ENCODE assay signal across 9 mouse cellular contexts in genomic region chr11:11855061-11855672, GRCm38 (mm10). TPM values are rescaled to one million over a fixed set of nuclear protein-coding genes. Genes with fewer than 3 reads are reported as not detected.
DNase-seq lines count a peak whose midpoint lies in the region; ATAC-seq and TF ChIP-seq lines count a peak whose summit lies in the region.
"Had no signal": no experiment of that assay in that cellular context is flagged by ENCODE, and none has a peak within 500 bp of the region (broad histone marks: within the 10 kb centered on the region; RNA-seq: fewer than 3 reads in every experiment).

No protein-coding gene starts in this region.

- H3K27ac ChIP-seq in heart, embryonic 11.5 days (ENCODE audit: low read depth, low read length), result peak overlapping the region; percentile 68; the same call in 1 of the 2 replicates
- H3K27ac ChIP-seq in heart, adult 2 months, result no peak overlapping the region
- H3K27ac ChIP-seq in embryonic facial prominence, embryonic 14.5 days (replicated peaks; ENCODE audit: low read depth, low read length), result peak overlapping the region; percentile 87
- H3K27ac ChIP-seq in limb, embryonic 12.5 days, result peak overlapping the region; percentile 93

- H3K9me3 ChIP-seq in heart, embryonic 11.5 days (replicated peaks; ENCODE audit: control insufficient read depth, low read length), result peaks cover 3% of the 10 kb centered on the region; the same call in 1 of the 2 replicates
- peaks cover 4% of the 10 kb centered on the region; the same call in 1 of the 2 replicates for H3K9me3 ChIP-seq in embryonic facial prominence, embryonic 14.5 days (ENCODE audit: control insufficient read depth, low read length)
- H3K9me3 ChIP-seq in limb, embryonic 12.5 days, result 0 out of 2 replicates have a peak, but pooled peaks cover 5% of the 10 kb centered on the region

- peaks cover 23% of the 10 kb centered on the region for H3K4me1 ChIP-seq in heart, embryonic 11.5 days (ENCODE audit: control insufficient read depth, insufficient read depth, low read length)
- no peaks in the 10 kb centered on the region for H3K4me1 ChIP-seq in heart, adult 2 months (ENCODE audit: control insufficient read depth, insufficient read depth, low read length)
- H3K4me1 ChIP-seq in embryonic facial prominence, embryonic 14.5 days (ENCODE audit: control insufficient read depth, insufficient read depth, low read length), result peaks cover 32% of the 10 kb centered on the region
- peaks cover 29% of the 10 kb centered on the region for H3K4me1 ChIP-seq in limb, embryonic 12.5 days (replicated peaks)

- 43% methylated on average over 6 of the region's 6 CpGs for WGBS in heart, embryonic 11.5 days (ENCODE audit: insufficient replicate concordance)
- 69% methylated on average over 6 of the region's 6 CpGs for WGBS in heart, adult 2 months
- WGBS in embryonic facial prominence, embryonic 14.5 days, result 26% methylated on average over 6 of the region's 6 CpGs
- WGBS in limb, embryonic 12.5 days, result 9% methylated on average over 6 of the region's 6 CpGs

- no peaks in the 10 kb centered on the region for H3K79me2 ChIP-seq in heart, adult 2 months (replicated peaks; ENCODE audit: control insufficient read depth, insufficient read depth, low read length)
- no peaks in the 10 kb centered on the region for H3K79me2 ChIP-seq in C2C12 (ENCODE audit: control insufficient read depth, insufficient read depth)

- intact Hi-C loops in heart, adult 2 months (cut with DNase I), result no loop called here

- no peak overlapping the region for H3K4me2 ChIP-seq in heart, embryonic 11.5 days
- H3K4me2 ChIP-seq in embryonic facial prominence, embryonic 14.5 days (ENCODE audit: low read depth, low read length), result no peak overlapping the region
- peak overlapping the region; percentile 8; the same call in 1 of the 2 replicates for H3K4me2 ChIP-seq in limb, embryonic 12.5 days

- no peak for TF ChIP-seq CTCF in heart, adult 2 months (IDR thresholded peaks at IDR 0.05)
- TF ChIP-seq CTCF in C2C12 (IDR thresholded peaks at IDR 0.05; ENCODE audit: control insufficient read depth, insufficient read depth, insufficient read length), result no peak

- H3K79me3 ChIP-seq in C2C12 (ENCODE audit: low read depth), result no peaks in the 10 kb centered on the region

- ATAC-seq in heart, embryonic 11.5 days (replicated peaks; ENCODE audit: insufficient number of reproducible peaks, low FRiP score, low TSS enrichment), result no peak
- peak; percentile 88 for ATAC-seq in embryonic facial prominence, embryonic 14.5 days (ENCODE audit: low read depth)
- ATAC-seq in limb, embryonic 12.5 days (ENCODE audit: insufficient number of reproducible peaks, insufficient read depth, low FRiP score, low TSS enrichment, low read depth), result peak; percentile 86

- no peak overlapping the region for H3K9ac ChIP-seq in heart, embryonic 11.5 days (ENCODE audit: low read depth, low read length)
- H3K9ac ChIP-seq in heart, adult 2 months (ENCODE audit: low read depth, low read length), result no peak overlapping the region
- H3K9ac ChIP-seq in embryonic facial prominence, embryonic 14.5 days (ENCODE audit: low read depth, low read length), result no peak overlapping the region
- no peak overlapping the region for H3K9ac ChIP-seq in limb, embryonic 12.5 days (replicated peaks)

- no peak for DNase-seq in heart, adult 2 months
- peak; percentile 95 for DNase-seq in embryonic facial prominence, embryonic 14.5 days (ENCODE audit: low spot score)
- no peak for DNase-seq in ovary, postnatal 36 days (ENCODE audit: low spot score)
- no peak for DNase-seq in natural killer cell, adult 2 months (ENCODE audit: low spot score in 2 of 2)
- no peak for DNase-seq in layer of hippocampus, postnatal 25 days (ENCODE audit: extremely low spot score in 1 of 2, low spot score in 1 of 2)
- DNase-seq: adrenal gland, postnatal 36 days had no signal

- H3K4me3 ChIP-seq in heart, embryonic 11.5 days (ENCODE audit: low read depth, low read length), result no peak overlapping the region
- no peak overlapping the region for H3K4me3 ChIP-seq in heart, adult 2 months
- H3K4me3 ChIP-seq in C2C12 (ENCODE audit: insufficient read depth, poor library complexity, severe bottlenecking), result no peak overlapping the region
- H3K4me3 ChIP-seq in embryonic facial prominence, embryonic 14.5 days (ENCODE audit: low read depth, low read length), result no peak overlapping the region
- H3K4me3 ChIP-seq in limb, embryonic 12.5 days (replicated peaks), result no peak overlapping the region

- H3K27me3 ChIP-seq in heart, embryonic 11.5 days (ENCODE audit: control insufficient read depth, insufficient read depth, low read length), result no peaks in the 10 kb centered on the region
- H3K27me3 ChIP-seq in heart, adult 2 months (ENCODE audit: control insufficient read depth, insufficient read depth, low read length), result no peaks in the 10 kb centered on the region
- H3K27me3 ChIP-seq in C2C12 (ENCODE audit: control insufficient read depth, insufficient read depth, insufficient read length), result no peaks in the 10 kb centered on the region
- no peaks in the 10 kb centered on the region for H3K27me3 ChIP-seq in embryonic facial prominence, embryonic 14.5 days (replicated peaks; ENCODE audit: control insufficient read depth, insufficient read depth, low read length)
- H3K27me3 ChIP-seq in limb, embryonic 12.5 days, result no peaks in the 10 kb centered on the region

- TF ChIP-seq POLR2A in heart, adult 2 months (IDR thresholded peaks at IDR 0.05; ENCODE audit: insufficient read depth, low read depth, low read length), result no peak

- no peak overlapping the region for H3ac ChIP-seq in C2C12 (ENCODE audit: control insufficient read depth, insufficient read length, low read depth)

- TF ChIP-seq EP300 in heart, adult 2 months (IDR thresholded peaks at IDR 0.05; ENCODE audit: insufficient read depth, low read depth, low read length), result no peak

- H3K36me3 ChIP-seq in heart, embryonic 11.5 days (ENCODE audit: control insufficient read depth, insufficient read depth, low read length), result 0 out of 2 replicates have a peak, but pooled peaks cover 3% of the 10 kb centered on the region
- H3K36me3 ChIP-seq in heart, adult 2 months (ENCODE audit: control insufficient read depth, insufficient read depth, low read length), result no peaks in the 10 kb centered on the region
- H3K36me3 ChIP-seq in C2C12 (ENCODE audit: control insufficient read depth, insufficient read depth), result no peaks in the 10 kb centered on the region
- H3K36me3 ChIP-seq in embryonic facial prominence, embryonic 14.5 days (ENCODE audit: control insufficient read depth, insufficient read depth, low read length), result no peaks in the 10 kb centered on the region
- no peaks in the 10 kb centered on the region for H3K36me3 ChIP-seq in limb, embryonic 12.5 days

TF ChIP-seq in C2C12, 6 proteins besides CTCF, POLR2A, EP300 and RAD21:
- TF ChIP-seq FOSL1 (IDR thresholded peaks at IDR 0.05; ENCODE audit: insufficient read depth, low read length, poor library complexity, severe bottlenecking), result no peak
- no peak for TF ChIP-seq CEBPB (IDR thresholded peaks at IDR 0.05; ENCODE audit: low read depth)
- TF ChIP-seq MYOD1 (IDR thresholded peaks at IDR 0.05; ENCODE audit: control insufficient read depth, insufficient read length, low read depth), result peak; percentile 99
- TF ChIP-seq MAX (IDR thresholded peaks at IDR 0.05), result no peak
- no peak for TF ChIP-seq USF1 (IDR thresholded peaks at IDR 0.05; ENCODE audit: low read depth)

RNA-seq across cellular contexts. Expression of gene Ddc, which starts 42.8 kb away (rescaled TPM):
- polyA plus RNA-seq in heart, embryonic 11.5 days (2014; fragmentation: Nextera tagmentation; extraction: Ambion mirVana), result 39.7 and 44.5 TPM in 2 replicates
- total RNA-seq in heart, adult 2 months (2021), result 1 to 10 TPM in 1 of 2 experiments, under 1 TPM in 1; 0.91 to 1.3 TPM
- polyA plus RNA-seq in heart, adult 2 months (2012; rRNA removed), result 2.3 and 4.4 TPM in 2 replicates
- polyA plus RNA-seq in C2C12 (2012; fragmentation: generic; extraction: Trizol), result 0.48 TPM
- polyA plus RNA-seq in embryonic facial prominence, embryonic 14.5 days (2014; fragmentation: Nextera tagmentation; extraction: Ambion mirVana), result 32.5 and 48.4 TPM in 2 replicates
- polyA plus RNA-seq in limb, embryonic 12.5 days (2016; fragmentation: Nextera tagmentation; extraction: Ambion mirVana), result 11.9 and 13.0 TPM in 2 replicates
- total RNA-seq in layer of hippocampus, postnatal 25 days (2021), result 10 to 100 TPM; 11.8 to 12.2 TPM

RNA-seq across cellular contexts. Expression of gene Fignl1, which starts 46.4 kb away (rescaled TPM):
- polyA plus RNA-seq in heart, embryonic 11.5 days (2014; fragmentation: Nextera tagmentation; extraction: Ambion mirVana), result 73.1 and 86.9 TPM in 2 replicates
- under 1 TPM; 0.21 to 0.30 TPM for total RNA-seq in heart, adult 2 months (2021)
- polyA plus RNA-seq in heart, adult 2 months (2012; rRNA removed), result 0.15 and 1.2 TPM in 2 replicates
- 19.3 TPM for polyA plus RNA-seq in C2C12 (2012; fragmentation: generic; extraction: Trizol)
- 45.5 and 55.6 TPM in 2 replicates for polyA plus RNA-seq in embryonic facial prominence, embryonic 14.5 days (2014; fragmentation: Nextera tagmentation; extraction: Ambion mirVana)
- polyA plus RNA-seq in limb, embryonic 12.5 days (2016; fragmentation: Nextera tagmentation; extraction: Ambion mirVana), result 74.5 and 78.1 TPM in 2 replicates
- total RNA-seq in layer of hippocampus, postnatal 25 days (2021), result 1 to 10 TPM; 1.1 to 2.6 TPM
